Mouse (Mus musculus): ENCODE data around the gene Tmem167b. TPM values are rescaled to one million over a fixed set of nuclear protein-coding genes. Genes with fewer than 3 reads are reported as not detected.

Tmem167b gene
- polyA plus RNA-seq, 1 experiment from 2014 or later: 41.8 TPM

- Histone ChIP-seq H3K27ac (ENCODE audit: low read length) (no peak overlapping the region), H3K4me1 (ENCODE audit: insufficient read depth, low read depth, low read length) (no peaks in the 10 kb centered on the region), H3K9ac (replicated peaks; ENCODE audit: low read depth) (no peak overlapping the region), H3K27me3 (replicated peaks; ENCODE audit: insufficient read depth, low read length) (no peaks in the 10 kb centered on the region), H3K4me2 (replicated peaks; ENCODE audit: low read depth, low read length) (no peak overlapping the region), H3K9me3 (ENCODE audit: low read length) (no peaks in the 10 kb centered on the region), H3K4me3 (ENCODE audit: low read depth, low read length) (no peak overlapping the region), H3K36me3 (ENCODE audit: insufficient read depth, low read length) (no peaks in the 10 kb centered on the region)
- TF ChIP-seq EP300 (IDR thresholded peaks at IDR 0.05) (no peak), CTCF (IDR thresholded peaks at IDR 0.05) (no peak)
- WGBS: 58% methylated on average over 15 of the region's 15 CpGs
- ATAC-seq (no peak), DNase-seq (ENCODE audit: low spot score) (no peak)
Observed at GRCm38 (mm10) chr3:108567990-108568877, 6.0 kb upstream of the Tmem167b start.

DNA sequence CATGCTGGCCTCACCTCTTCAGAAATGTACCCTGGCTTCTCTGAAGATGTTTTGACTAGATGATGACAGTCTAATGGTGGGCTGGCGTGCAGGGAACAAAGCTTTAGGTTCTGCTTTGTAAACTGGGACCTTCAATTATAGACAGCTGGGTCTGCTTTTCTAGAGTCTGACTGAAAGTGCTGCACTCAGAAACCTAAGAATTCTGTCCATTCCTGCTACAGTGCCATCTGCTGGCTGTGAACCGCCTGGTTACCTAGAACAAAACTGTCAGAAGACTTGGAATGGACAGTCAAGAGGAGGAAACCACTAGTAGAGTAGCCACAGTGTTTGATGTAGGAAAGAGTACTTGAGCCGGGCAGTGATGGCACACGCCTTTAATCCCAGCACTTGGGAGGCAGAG, 1.0 kb upstream of the Tmem167b start:
- peak overlapping the region; percentile 95 for H3K27ac ChIP-seq (ENCODE audit: low read length)
- 1% methylated on average over 4 of the region's 4 CpGs for WGBS
- DNase-seq (ENCODE audit: low spot score) (peak; percentile 94), ATAC-seq (peak; percentile 22)
- TF ChIP-seq CTCF (IDR thresholded peaks at IDR 0.05) (peak; percentile 86), EP300 (IDR thresholded peaks at IDR 0.05) (no peak; the same call in 1 of the 2 replicates)
- peaks cover 6% of the 10 kb centered on the region; the same call in 1 of the 2 replicates for H3K36me3 ChIP-seq (ENCODE audit: insufficient read depth, low read length)
- H3K9me3 ChIP-seq (ENCODE audit: low read length): no peaks in the 10 kb centered on the region
- peak overlapping the region; percentile 41; the same call in 1 of the 2 replicates for H3K9ac ChIP-seq (replicated peaks; ENCODE audit: low read depth)
- H3K4me1 ChIP-seq (ENCODE audit: insufficient read depth, low read depth, low read length): peaks cover 10% of the 10 kb centered on the region
- H3K4me2 ChIP-seq (replicated peaks; ENCODE audit: low read depth, low read length): peak overlapping the region; percentile 77
- H3K4me3 ChIP-seq (ENCODE audit: low read depth, low read length): peak overlapping the region; percentile 82
- no peaks in the 10 kb centered on the region for H3K27me3 ChIP-seq (replicated peaks; ENCODE audit: insufficient read depth, low read length)

- peaks cover 10% of the 10 kb centered on the region for H3K4me1 ChIP-seq (ENCODE audit: insufficient read depth, low read depth, low read length)
- TF ChIP-seq EP300 (IDR thresholded peaks at IDR 0.05) (no peak), CTCF (IDR thresholded peaks at IDR 0.05) (peak; percentile 61)
- no peaks in the 10 kb centered on the region for H3K27me3 ChIP-seq (replicated peaks; ENCODE audit: insufficient read depth, low read length)
- 3% methylated on average over 15 of the region's 15 CpGs for WGBS
- peak overlapping the region; percentile 41; the same call in 1 of the 2 replicates for H3K9ac ChIP-seq (replicated peaks; ENCODE audit: low read depth)
- H3K4me2 ChIP-seq (replicated peaks; ENCODE audit: low read depth, low read length): peak overlapping the region; percentile 77
- DNase-seq (ENCODE audit: low spot score): no peak
- ATAC-seq: peak; percentile 66
- peaks cover 10% of the 10 kb centered on the region; the same call in 1 of the 2 replicates for H3K36me3 ChIP-seq (ENCODE audit: insufficient read depth, low read length)
- H3K9me3 ChIP-seq (ENCODE audit: low read length): no peaks in the 10 kb centered on the region
- H3K27ac ChIP-seq (ENCODE audit: low read length): peak overlapping the region; percentile 95
- H3K4me3 ChIP-seq (ENCODE audit: low read depth, low read length): peak overlapping the region; percentile 82
Observed at GRCm38 (mm10) chr3:108562777-108563271, 558 bp upstream of the Tmem167b start.

DNA sequence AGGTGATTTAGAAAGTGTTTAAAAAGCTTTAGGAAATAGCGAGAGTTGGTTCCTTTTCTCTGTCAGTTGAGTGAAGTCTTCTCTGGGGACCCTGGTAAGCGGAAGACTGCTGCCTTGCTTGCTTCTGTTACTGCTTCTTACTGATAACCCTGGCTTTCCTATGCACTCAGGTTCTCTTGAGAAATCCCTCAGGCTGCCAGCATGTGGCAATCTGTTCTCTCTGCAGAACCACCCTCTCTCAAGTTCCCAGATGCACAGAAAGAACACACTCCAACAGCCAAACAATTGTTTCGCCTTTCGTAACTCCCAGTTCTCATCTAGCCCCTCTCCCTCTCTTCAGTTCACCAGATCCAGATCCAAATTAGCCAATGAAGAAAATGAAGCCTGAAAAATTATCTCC, 4.4 kb downstream of the Tmem167b start:
- Histone ChIP-seq H3K4me3 (ENCODE audit: low read depth, low read length) (no peak overlapping the region), H3K27ac (ENCODE audit: low read length) (no peak overlapping the region), H3K4me1 (ENCODE audit: insufficient read depth, low read depth, low read length) (peaks cover 10% of the 10 kb centered on the region), H3K27me3 (replicated peaks; ENCODE audit: insufficient read depth, low read length) (no peaks in the 10 kb centered on the region), H3K4me2 (replicated peaks; ENCODE audit: low read depth, low read length) (no peak overlapping the region), H3K9ac (replicated peaks; ENCODE audit: low read depth) (no peak overlapping the region), H3K9me3 (ENCODE audit: low read length) (no peaks in the 10 kb centered on the region), H3K36me3 (ENCODE audit: insufficient read depth, low read length) (peaks cover 11% of the 10 kb centered on the region; the same call in 1 of the 2 replicates)
- ATAC-seq (no peak), DNase-seq (ENCODE audit: low spot score) (peak; percentile 37)
- WGBS: 81% methylated on average over 4 of the region's 4 CpGs
- no peak for TF ChIP-seq CTCF (IDR thresholded peaks at IDR 0.05)
- no peak for TF ChIP-seq EP300 (IDR thresholded peaks at IDR 0.05)

- ATAC-seq (peak; percentile 97), DNase-seq (ENCODE audit: low spot score) (peak; percentile 98)
- H3K4me3 ChIP-seq (ENCODE audit: low read depth, low read length): peak overlapping the region; percentile 82
- peak overlapping the region; percentile 93 for H3K27ac ChIP-seq (ENCODE audit: low read length)
- 18% methylated on average over 21 of the region's 22 CpGs for WGBS
- no peaks in the 10 kb centered on the region for H3K9me3 ChIP-seq (ENCODE audit: low read length)
- peaks cover 11% of the 10 kb centered on the region; the same call in 1 of the 2 replicates for H3K36me3 ChIP-seq (ENCODE audit: insufficient read depth, low read length)
- no peaks in the 10 kb centered on the region for H3K27me3 ChIP-seq (replicated peaks; ENCODE audit: insufficient read depth, low read length)
- peak overlapping the region; percentile 88 for H3K4me2 ChIP-seq (replicated peaks; ENCODE audit: low read depth, low read length)
- peak overlapping the region; percentile 92 for H3K9ac ChIP-seq (replicated peaks; ENCODE audit: low read depth)
- peak; percentile 89 for TF ChIP-seq EP300 (IDR thresholded peaks at IDR 0.05)
- peak; percentile 94 for TF ChIP-seq CTCF (IDR thresholded peaks at IDR 0.05)
- H3K4me1 ChIP-seq (ENCODE audit: insufficient read depth, low read depth, low read length): no peaks in the 10 kb centered on the region
Observed at GRCm38 (mm10) chr3:108554587-108555312, 7.5 kb downstream of the Tmem167b start.

DNA sequence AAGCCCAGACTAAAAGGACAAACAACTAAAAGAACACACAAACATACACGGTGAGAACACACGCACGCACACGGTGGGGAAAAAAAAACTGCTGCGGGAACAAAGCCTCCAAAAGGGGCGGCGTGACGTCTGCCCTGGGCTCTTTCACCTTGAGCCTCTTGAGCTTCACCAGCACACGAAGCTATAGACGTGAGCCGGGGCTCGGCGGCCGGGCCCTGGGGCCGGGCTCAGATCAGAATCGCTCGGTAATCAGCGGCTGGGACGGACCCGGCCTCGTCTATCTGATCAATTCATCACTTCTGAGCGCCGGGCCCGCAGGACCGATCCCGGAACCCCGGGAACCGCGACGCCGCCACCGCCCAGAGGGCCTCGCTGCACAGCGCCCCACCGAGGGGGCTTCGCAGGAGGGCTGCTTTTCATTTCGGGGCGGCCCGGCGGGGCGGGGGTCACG, 8.1 kb downstream of the Tmem167b start:
- no peaks in the 10 kb centered on the region for H3K4me1 ChIP-seq (ENCODE audit: insufficient read depth, low read depth, low read length)
- WGBS: under 1% methylated on average over 36 of the region's 42 CpGs
- ATAC-seq: peak; percentile 69

More for the DNA sequence above, 8.1 kb downstream of the Tmem167b start:
- H3K27ac ChIP-seq (ENCODE audit: low read length): peak overlapping the region; percentile 93
- peak overlapping the region; percentile 88 for H3K4me2 ChIP-seq (replicated peaks; ENCODE audit: low read depth, low read length)
- peaks cover 8% of the 10 kb centered on the region; the same call in 1 of the 2 replicates for H3K36me3 ChIP-seq (ENCODE audit: insufficient read depth, low read length)
- DNase-seq (ENCODE audit: low spot score): peak; percentile 58
- H3K9me3 ChIP-seq (ENCODE audit: low read length): no peaks in the 10 kb centered on the region
- no peaks in the 10 kb centered on the region for H3K27me3 ChIP-seq (replicated peaks; ENCODE audit: insufficient read depth, low read length)
- H3K9ac ChIP-seq (replicated peaks; ENCODE audit: low read depth): peak overlapping the region; percentile 92
- TF ChIP-seq EP300 (IDR thresholded peaks at IDR 0.05) (no peak), CTCF (IDR thresholded peaks at IDR 0.05) (no peak)
- peak overlapping the region; percentile 82 for H3K4me3 ChIP-seq (ENCODE audit: low read depth, low read length)

All from lung, postnatal 0 days (tissue).